Mouse (Mus musculus): Measurements from ENCODE around the gene Flvcr2. TPM values are rescaled to one million over a fixed set of nuclear protein-coding genes. Genes with fewer than 3 reads are reported as not detected.
"Not testable (repeated sequence)": the region's sequence is repeated elsewhere in the genome, so short reads cannot be mapped to it uniquely, and the experiment has no call there.

The Flvcr2 gene
- polyA plus RNA-seq (2014; fragmentation: Nextera tagmentation; extraction: Ambion mirVana), result 1.3 and 1.7 TPM in 2 replicates

- Histone ChIP-seq H3K9me3 (ENCODE audit: control insufficient read depth, low read length) (no peaks in the 10 kb centered on the region), H3K4me2 (peak within 1 kb of the TSS; percentile 90), H3K36me3 (ENCODE audit: control insufficient read depth, insufficient read depth, low read length) (no peaks in the 10 kb centered on the region), H3K9ac (ENCODE audit: low read length) (peak within 1 kb of the TSS; percentile 52), H3K27ac (ENCODE audit: low read depth, low read length) (no peak within 1 kb of the TSS), H3K27me3 (ENCODE audit: control insufficient read depth, insufficient read depth, low read length) (peaks cover 11% of the 10 kb centered on the region), H3K4me1 (ENCODE audit: control insufficient read depth, insufficient read depth, low read length) (no peaks in the 10 kb centered on the region; the same call in 1 of the 2 replicates), H3K4me3 (ENCODE audit: low read depth, low read length) (peak within 1 kb of the TSS; percentile 40)
- 1% methylated on average over 51 of the region's 51 CpGs for WGBS
- peak; percentile 87 for ATAC-seq (ENCODE audit: low FRiP score)
- DNase-seq (ENCODE audit: low spot score, missing footprints), result peak; percentile 96
These were observed at the start of gene Flvcr2 for GRCm38 (mm10) chr12:85745827-85746695. Gene Flvcr2, plus strand, starts transcription at chr12:85746539.

DNA sequence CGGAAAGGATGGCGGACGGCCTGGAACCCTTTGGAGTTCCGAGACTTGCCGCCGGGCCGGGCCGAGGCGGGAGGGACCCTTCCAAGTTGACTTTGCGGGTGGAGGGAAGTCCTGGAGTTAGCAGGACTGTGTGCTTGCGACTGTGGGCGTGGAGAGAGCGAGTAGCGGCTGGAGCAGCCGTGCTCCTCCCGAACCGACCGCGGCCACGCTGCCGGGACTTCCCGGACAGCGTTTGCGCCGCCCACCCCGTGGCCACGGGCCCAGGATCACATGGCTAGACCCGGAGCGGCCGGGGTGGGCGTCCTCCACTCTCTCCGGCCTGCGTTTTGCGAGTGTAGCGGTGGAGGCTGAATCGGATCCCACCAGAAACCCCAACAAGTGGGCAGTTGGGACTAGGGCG is 48.2 kb upstream of the Flvcr2 start:
- H3K9ac ChIP-seq (ENCODE audit: low read length); H3K27me3 ChIP-seq (ENCODE audit: control insufficient read depth, insufficient read depth, low read length); H3K4me3 ChIP-seq (ENCODE audit: low read depth, low read length); DNase-seq (ENCODE audit: low spot score, missing footprints); H3K4me1 ChIP-seq (ENCODE audit: control insufficient read depth, insufficient read depth, low read length); H3K9me3 ChIP-seq (ENCODE audit: control insufficient read depth, low read length); H3K4me2 ChIP-seq; H3K36me3 ChIP-seq (ENCODE audit: control insufficient read depth, insufficient read depth, low read length); H3K27ac ChIP-seq (ENCODE audit: low read depth, low read length): not testable (repeated sequence)
- ATAC-seq (ENCODE audit: low FRiP score), result peak; percentile 73
- WGBS, result 26% methylated on average over 11 of the region's 37 CpGs

GRCm38 (mm10) chr12:85700191-85700841 is 46.0 kb upstream of the Flvcr2 start:
- no peaks in the 10 kb centered on the region for H3K36me3 ChIP-seq (ENCODE audit: control insufficient read depth, insufficient read depth, low read length)
- H3K27ac ChIP-seq (ENCODE audit: low read depth, low read length), result no peak overlapping the region
- H3K27me3 ChIP-seq (ENCODE audit: control insufficient read depth, insufficient read depth, low read length), result no peaks in the 10 kb centered on the region
- H3K4me2 ChIP-seq, result no peak overlapping the region
- ATAC-seq (ENCODE audit: low FRiP score), result no peak
- H3K4me3 ChIP-seq (ENCODE audit: low read depth, low read length), result no peak overlapping the region
- H3K9me3 ChIP-seq (ENCODE audit: control insufficient read depth, low read length), result no peaks in the 10 kb centered on the region
- H3K4me1 ChIP-seq (ENCODE audit: control insufficient read depth, insufficient read depth, low read length), result peaks cover 2% of the 10 kb centered on the region; the same call in 1 of the 2 replicates
- no peak overlapping the region for H3K9ac ChIP-seq (ENCODE audit: low read length)
- 81% methylated on average over 6 of the region's 6 CpGs for WGBS
- no peak for DNase-seq (ENCODE audit: low spot score, missing footprints)

GRCm38 (mm10) chr12:85700842-85701223 is 45.5 kb upstream of the Flvcr2 start:
- DNase-seq (ENCODE audit: low spot score, missing footprints), result no peak
- 90% methylated on average over 7 of the region's 7 CpGs for WGBS
- H3K27me3 ChIP-seq (ENCODE audit: control insufficient read depth, insufficient read depth, low read length), result no peaks in the 10 kb centered on the region
- H3K4me3 ChIP-seq (ENCODE audit: low read depth, low read length), result no peak overlapping the region
- no peak overlapping the region for H3K27ac ChIP-seq (ENCODE audit: low read depth, low read length)
- no peak overlapping the region for H3K4me2 ChIP-seq
- ATAC-seq (ENCODE audit: low FRiP score), result no peak
- H3K9me3 ChIP-seq (ENCODE audit: control insufficient read depth, low read length), result no peaks in the 10 kb centered on the region
- no peaks in the 10 kb centered on the region for H3K36me3 ChIP-seq (ENCODE audit: control insufficient read depth, insufficient read depth, low read length)
- no peak overlapping the region for H3K9ac ChIP-seq (ENCODE audit: low read length)
- H3K4me1 ChIP-seq (ENCODE audit: control insufficient read depth, insufficient read depth, low read length), result peaks cover 6% of the 10 kb centered on the region; the same call in 1 of the 2 replicates

- H3K4me3 ChIP-seq (ENCODE audit: low read depth, low read length), result no peak overlapping the region
- no peak overlapping the region for H3K27ac ChIP-seq (ENCODE audit: low read depth, low read length)
- no peaks in the 10 kb centered on the region for H3K36me3 ChIP-seq (ENCODE audit: control insufficient read depth, insufficient read depth, low read length)
- DNase-seq (ENCODE audit: low spot score, missing footprints), result no peak
- H3K4me2 ChIP-seq, result no peak overlapping the region
- H3K9me3 ChIP-seq (ENCODE audit: control insufficient read depth, low read length), result no peaks in the 10 kb centered on the region
- H3K4me1 ChIP-seq (ENCODE audit: control insufficient read depth, insufficient read depth, low read length), result peaks cover 8% of the 10 kb centered on the region; the same call in 1 of the 2 replicates
- H3K27me3 ChIP-seq (ENCODE audit: control insufficient read depth, insufficient read depth, low read length), result no peaks in the 10 kb centered on the region
- WGBS, result 85% methylated on average over 15 of the region's 15 CpGs
- H3K9ac ChIP-seq (ENCODE audit: low read length), result no peak overlapping the region
- ATAC-seq (ENCODE audit: low FRiP score), result no peak
These were observed 43.9 kb upstream of the Flvcr2 start for GRCm38 (mm10) chr12:85702166-85703055.

DNA sequence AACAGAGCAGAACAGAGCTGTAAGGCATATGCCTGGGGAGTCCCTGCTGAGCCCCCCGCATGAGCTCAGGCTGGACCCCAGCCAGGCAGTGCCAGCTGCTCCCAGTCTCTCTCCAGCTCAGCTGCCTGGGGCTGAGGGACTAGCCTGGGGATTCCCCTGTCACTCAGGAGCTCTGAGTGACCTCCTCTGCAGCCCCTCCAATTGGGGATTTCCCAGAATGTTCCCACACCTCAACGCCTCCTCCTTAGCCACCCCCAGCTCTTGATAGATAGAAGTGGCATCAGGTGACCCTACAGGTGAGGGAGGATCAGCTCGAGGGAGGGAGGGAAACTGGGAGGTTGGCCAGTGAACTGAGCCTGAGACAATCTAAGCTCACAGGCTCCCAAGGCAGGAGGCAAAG is 42.8 kb upstream of the Flvcr2 start:
- Histone ChIP-seq H3K9ac (ENCODE audit: low read length) (no peak overlapping the region), H3K9me3 (ENCODE audit: control insufficient read depth, low read length) (no peaks in the 10 kb centered on the region), H3K27ac (ENCODE audit: low read depth, low read length) (no peak overlapping the region), H3K36me3 (ENCODE audit: control insufficient read depth, insufficient read depth, low read length) (no peaks in the 10 kb centered on the region), H3K27me3 (ENCODE audit: control insufficient read depth, insufficient read depth, low read length) (no peaks in the 10 kb centered on the region), H3K4me3 (ENCODE audit: low read depth, low read length) (no peak overlapping the region), H3K4me1 (ENCODE audit: control insufficient read depth, insufficient read depth, low read length) (peaks cover 8% of the 10 kb centered on the region; the same call in 1 of the 2 replicates), H3K4me2 (no peak overlapping the region)
- ATAC-seq (ENCODE audit: low FRiP score) (no peak), DNase-seq (ENCODE audit: low spot score, missing footprints) (no peak)
- 69% methylated on average over 3 of the region's 3 CpGs for WGBS

DNA sequence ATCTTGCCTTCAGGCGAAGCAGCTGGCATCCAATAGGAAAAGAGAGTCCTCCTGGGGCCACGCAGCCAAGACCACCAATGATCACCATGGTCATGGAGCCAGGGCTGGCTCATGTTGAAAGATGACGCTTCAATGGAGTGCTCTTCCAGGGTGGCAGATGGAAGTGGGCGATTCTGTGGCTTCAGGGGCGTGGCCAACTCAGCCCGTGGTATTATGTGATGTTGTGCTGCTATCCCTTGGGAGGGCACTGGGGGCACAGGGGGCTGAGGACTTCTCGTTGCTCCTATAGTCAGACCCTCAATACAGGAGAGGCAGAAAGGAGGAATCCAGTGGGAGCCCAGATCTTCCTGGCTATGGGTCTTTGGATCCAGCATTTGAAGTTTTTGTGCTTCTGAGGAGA is 41.8 kb upstream of the Flvcr2 start:
- no peak for ATAC-seq (ENCODE audit: low FRiP score)
- no peak overlapping the region for H3K4me2 ChIP-seq
- 70% methylated on average over 7 of the region's 7 CpGs for WGBS
- no peaks in the 10 kb centered on the region for H3K36me3 ChIP-seq (ENCODE audit: control insufficient read depth, insufficient read depth, low read length)
- H3K9me3 ChIP-seq (ENCODE audit: control insufficient read depth, low read length), result no peaks in the 10 kb centered on the region
- no peak overlapping the region for H3K9ac ChIP-seq (ENCODE audit: low read length)
- no peak for DNase-seq (ENCODE audit: low spot score, missing footprints)
- no peak overlapping the region for H3K4me3 ChIP-seq (ENCODE audit: low read depth, low read length)
- no peak overlapping the region for H3K27ac ChIP-seq (ENCODE audit: low read depth, low read length)
- H3K27me3 ChIP-seq (ENCODE audit: control insufficient read depth, insufficient read depth, low read length), result no peaks in the 10 kb centered on the region
- peaks cover 8% of the 10 kb centered on the region; the same call in 1 of the 2 replicates for H3K4me1 ChIP-seq (ENCODE audit: control insufficient read depth, insufficient read depth, low read length)

- DNase-seq (ENCODE audit: low spot score, missing footprints) (peak; percentile 93), ATAC-seq (ENCODE audit: low FRiP score) (0 out of 2 replicates have a peak, but pooled peaks have one; percentile 52)
- peak overlapping the region; percentile 54 for H3K9ac ChIP-seq (ENCODE audit: low read length)
- peak overlapping the region; percentile 16 for H3K4me3 ChIP-seq (ENCODE audit: low read depth, low read length)
- WGBS, result 7% methylated on average over 20 of the region's 20 CpGs
- peaks cover 8% of the 10 kb centered on the region; the same call in 1 of the 2 replicates for H3K4me1 ChIP-seq (ENCODE audit: control insufficient read depth, insufficient read depth, low read length)
- no peaks in the 10 kb centered on the region for H3K36me3 ChIP-seq (ENCODE audit: control insufficient read depth, insufficient read depth, low read length)
- no peaks in the 10 kb centered on the region for H3K27me3 ChIP-seq (ENCODE audit: control insufficient read depth, insufficient read depth, low read length)
- H3K9me3 ChIP-seq (ENCODE audit: control insufficient read depth, low read length), result no peaks in the 10 kb centered on the region
- no peak overlapping the region for H3K27ac ChIP-seq (ENCODE audit: low read depth, low read length)
- H3K4me2 ChIP-seq, result peak overlapping the region; percentile 49
These were observed 41.1 kb upstream of the Flvcr2 start for GRCm38 (mm10) chr12:85705002-85705830.

Data from midbrain, embryonic 11.5 days (tissue).